Mouse (Mus musculus): ENCODE measurements at regions not wholly inside any gene's neighbourhood (a gene's known extent, or its start where the extent isn't known, plus 50 kb on each side); places are given as distances from the start of the nearest gene placed in this dataset.

DNA sequence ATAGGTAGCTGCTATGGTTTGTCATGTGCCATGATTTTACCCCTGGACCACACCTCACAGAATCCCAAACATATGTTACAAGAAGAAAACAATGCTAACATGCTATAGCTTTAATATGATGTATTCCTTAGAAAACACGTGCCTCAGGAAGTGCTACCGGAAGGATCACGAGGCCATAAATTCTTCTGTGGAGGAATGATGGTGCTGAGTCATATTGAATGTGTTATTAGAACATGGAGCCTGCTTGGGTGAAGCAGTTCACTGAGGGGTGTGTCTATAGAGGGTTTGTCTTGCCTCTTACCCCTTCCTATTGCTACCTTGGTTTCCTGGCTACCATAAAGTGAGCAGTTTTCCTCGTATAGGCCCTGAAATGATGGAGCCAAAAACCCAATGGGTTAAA is 104.1 kb upstream of the Tsc22d2 start:
- no peak for DNase-seq (ENCODE audit: low read depth, low spot score)

DNA sequence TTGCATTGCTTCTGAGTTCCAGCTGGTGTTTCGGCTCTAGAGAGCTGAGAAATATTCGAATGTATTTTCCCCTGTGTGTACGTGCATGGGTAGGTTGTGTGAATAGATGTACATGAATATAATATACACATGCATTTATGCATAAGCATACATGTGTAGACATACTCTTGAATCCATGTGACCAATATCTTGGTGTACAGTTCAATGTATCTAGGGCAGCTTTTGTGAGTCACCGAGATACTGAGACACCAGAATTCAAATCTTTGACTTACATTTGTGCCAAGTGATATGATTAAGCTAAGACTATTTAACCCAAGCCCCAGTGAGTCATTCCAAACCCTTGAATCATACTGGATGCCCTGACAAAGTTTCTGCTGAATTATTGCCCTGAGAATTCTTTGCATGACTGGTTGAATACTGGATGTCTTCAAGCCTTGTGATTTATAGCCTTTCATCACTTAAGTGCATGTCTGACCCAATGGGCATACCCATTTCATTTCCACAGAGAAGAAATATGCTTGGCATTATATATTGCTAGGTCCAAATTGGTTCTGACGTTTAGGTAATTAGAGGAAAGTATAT is 103.3 kb upstream of the Tsc22d2 start:
- DNase-seq (ENCODE audit: low read depth, low spot score): no peak

DNA sequence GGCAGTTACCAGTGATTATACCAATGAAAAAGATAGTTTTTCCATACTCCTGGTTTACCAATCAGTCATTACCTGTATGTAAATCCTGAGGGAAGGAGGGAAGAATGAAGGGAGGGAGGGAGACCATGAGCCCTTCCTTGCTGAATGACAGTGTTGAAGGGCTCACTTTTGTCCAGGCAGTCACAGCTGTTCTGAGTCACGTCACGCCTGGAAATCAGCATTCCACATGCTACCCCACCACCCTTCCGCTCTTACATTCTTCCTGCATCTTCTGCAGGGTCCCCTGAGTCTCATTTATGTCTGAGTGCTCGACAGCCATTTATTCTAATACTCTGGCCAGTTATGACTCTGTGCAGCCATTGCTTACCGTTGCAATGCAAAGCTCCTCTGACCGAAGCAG is 101.9 kb upstream of the Tsc22d2 start:
- no peak for DNase-seq (ENCODE audit: low read depth, low spot score)

DNA sequence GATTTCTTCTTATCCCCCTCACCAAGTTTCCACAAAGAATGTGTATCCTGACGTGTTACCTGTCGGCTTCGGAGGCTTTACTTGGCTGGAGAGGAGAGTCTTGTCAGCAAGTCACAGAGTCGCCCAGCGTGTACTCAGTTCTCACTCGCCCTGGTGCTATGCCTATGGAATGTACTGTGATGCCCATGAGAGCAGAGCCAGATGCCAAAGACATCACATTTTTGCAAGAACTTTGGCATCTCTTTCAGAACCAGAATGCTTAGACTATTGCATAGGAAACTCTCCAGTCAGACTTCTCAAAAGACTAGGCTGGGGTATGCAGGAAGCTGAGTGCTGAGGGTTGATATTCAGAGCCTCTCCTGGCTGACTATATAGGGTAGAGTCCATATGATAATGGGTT is 99.3 kb upstream of the Tsc22d2 start:
- DNase-seq (ENCODE audit: low read depth, low spot score): no peak

DNA sequence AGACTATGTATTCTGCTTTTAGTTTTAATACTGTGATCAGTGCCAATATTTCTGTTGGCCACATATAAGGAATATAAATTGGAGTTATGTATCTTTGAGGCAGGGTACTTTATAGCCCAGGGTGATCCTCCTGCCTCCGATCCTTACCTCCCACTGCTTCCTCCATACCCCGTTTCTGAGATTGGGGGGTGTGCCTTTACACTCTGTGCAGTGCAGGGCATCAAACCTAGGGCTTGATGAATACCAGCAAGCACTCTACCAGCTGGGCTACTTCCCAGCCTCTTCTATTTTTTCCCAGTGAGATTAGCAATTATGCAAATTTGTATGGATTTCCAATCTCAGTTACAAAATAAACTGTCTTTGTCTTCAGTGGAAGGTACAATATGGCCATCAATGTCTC is 97.3 kb upstream of the Tsc22d2 start:
- no peak for DNase-seq (ENCODE audit: low read depth, low spot score)

DNA sequence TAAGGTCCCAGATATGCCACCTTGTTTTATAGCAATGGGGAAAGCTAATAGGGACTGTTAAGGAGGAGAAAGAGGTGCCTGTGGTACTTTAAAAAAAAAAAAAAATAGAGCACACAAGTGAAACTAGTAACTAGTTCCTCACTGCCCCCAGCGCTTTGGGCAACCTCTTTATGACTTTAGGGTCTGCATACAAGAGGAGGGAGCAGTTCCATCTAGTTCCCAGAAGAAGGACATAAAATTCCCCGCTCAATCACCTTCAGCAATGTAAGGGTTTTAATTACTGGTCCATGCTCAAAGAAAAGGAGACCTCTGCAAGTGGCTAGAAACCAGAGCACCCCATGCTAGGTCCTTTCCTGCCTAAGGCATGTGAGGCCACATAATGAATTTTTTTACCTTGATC is 95.8 kb upstream of the Tsc22d2 start:
- DNase-seq (ENCODE audit: low read depth, low spot score): peak; percentile 44

DNA sequence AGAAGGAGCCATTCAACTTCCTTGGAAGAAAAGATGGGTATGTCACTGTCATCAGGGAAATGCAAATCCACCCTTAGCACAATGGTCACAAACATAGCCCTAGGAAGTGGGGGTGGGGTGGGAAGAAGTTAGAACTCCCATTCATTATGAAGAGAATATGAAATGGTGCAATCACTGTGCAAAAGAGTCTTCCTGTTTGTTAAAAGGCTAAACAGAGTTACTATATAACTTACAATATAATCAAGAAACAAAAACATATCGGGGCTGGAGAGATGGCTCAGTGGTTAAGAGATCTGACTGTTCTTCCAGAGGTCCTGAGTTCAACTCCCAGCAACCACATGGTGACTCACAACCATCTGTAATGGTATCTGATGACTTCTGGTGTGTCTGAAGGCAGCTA is 95.1 kb upstream of the Tsc22d2 start:
- DNase-seq (ENCODE audit: low read depth, low spot score): no peak

DNA sequence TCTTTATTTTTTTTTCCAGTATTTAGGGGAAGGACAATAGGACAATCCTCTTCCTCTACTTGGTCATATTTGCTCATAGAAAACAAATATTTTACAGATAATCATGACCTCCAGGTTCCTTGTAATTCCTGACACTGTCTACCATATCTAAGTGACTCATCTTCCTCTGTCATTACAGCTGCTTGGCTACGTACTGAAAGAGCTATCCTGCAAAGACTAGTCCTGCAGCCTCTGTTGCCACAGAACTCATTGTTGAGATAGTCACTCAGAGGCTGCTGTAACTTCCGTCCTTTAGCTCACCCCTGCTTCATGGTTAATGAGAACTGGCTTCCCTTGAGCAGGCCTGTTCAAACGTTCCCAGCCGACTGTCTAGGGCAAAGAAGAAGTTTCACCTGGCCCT is 93.7 kb upstream of the Tsc22d2 start:
- no peak for DNase-seq (ENCODE audit: low read depth, low spot score)

DNA sequence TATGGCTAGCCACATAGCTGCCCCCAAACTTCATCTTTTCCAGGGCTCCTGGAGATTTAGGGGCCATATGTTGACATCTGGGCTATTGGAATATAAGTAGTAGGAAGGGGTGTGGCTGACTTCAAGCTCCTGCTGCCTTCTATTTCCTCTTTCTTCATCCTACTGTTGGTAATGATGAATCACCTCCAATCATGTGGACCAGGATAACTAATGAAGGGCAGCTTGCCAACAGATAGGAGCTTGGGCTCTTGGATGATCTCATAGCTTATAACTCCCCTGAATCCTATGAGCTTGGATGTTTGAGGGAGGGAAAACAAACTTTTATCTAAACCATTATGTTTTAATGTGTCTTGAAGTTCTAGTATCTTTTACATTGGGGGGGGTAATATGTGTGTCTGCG is 92.2 kb upstream of the Tsc22d2 start:
- DNase-seq (ENCODE audit: low read depth, low spot score): no peak

DNA sequence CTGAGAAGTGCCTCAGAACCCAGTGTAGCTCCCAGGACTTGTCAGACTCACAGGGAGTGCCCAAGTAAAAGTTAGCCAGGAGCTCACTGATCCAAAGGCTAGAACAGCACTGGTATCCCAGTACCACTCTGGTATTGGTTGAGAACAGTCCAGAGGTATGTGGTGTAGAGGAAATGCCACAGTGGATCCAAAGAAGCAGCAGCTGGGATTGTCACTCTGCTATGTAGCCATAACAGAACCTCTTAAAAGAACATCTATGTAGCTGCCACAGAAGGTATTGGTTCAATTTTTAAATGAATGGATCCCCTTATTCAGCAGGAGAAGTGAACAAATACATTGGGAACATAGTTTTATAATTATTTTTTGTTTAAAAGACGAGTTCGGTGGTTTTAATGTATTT is 86.8 kb upstream of the Tsc22d2 start:
- no peak for DNase-seq (ENCODE audit: low read depth, low spot score)

DNA sequence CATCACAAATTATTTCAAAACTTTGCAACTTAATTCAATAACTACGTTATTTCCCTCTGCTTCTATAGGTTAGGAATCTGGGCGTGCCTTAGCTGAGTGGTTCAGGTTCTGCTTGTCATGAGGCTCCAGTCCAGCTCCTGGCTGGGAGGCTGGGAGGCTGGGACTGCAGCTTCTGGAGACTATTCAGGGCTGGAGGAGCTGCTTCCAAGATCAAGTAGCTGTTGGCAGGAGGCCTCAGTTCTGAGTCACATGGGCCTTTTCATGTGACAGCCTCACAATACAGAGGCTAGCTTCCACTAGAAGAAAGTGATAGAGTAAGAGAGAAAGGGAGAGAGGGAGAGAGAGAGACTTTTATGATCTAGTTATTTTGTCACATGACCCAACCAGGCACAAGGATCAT is 84.3 kb upstream of the Tsc22d2 start:
- no peak for DNase-seq (ENCODE audit: low read depth, low spot score)

DNA sequence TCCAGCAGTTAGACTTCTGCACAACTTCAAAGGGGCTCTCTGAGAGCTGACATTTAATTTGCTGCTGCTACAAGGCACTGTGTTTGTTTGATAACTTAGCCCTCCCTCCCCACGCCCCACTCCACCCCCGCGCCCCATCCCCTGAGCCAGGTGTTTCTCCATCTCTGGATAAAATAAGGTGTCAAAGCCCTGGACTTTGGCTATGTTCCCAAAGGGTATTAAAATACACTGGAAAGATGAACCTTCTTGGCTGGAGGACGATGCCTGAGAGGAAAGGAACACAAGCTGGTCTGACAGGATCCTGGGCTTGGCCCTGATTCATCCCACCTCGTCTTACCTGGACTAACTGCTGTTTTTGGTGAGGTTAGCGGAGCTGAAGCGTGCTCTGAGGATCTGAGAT is 80.5 kb upstream of the Tsc22d2 start:
- no peak for DNase-seq (ENCODE audit: low read depth, low spot score)

DNA sequence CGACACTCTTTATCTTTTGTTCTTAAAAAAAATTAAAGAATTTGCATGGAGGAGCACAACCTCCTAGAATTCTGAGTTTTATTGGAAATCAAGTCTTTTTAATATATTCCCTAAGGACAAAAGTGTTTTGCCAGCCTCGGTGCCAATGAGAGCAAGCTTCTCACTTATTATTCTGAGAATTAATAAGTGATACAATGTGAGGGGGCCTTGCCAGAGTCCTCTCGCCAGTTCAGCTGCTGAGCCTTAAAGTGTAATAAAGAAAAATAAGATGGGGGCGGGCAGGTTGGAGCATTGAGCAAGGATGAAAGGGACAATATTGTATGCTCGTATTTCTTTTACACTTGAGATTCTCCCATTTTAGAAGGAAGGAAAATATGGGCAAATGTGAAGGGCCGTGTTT is 79.2 kb upstream of the Tsc22d2 start:
- no peak for DNase-seq (ENCODE audit: low read depth, low spot score)

DNA sequence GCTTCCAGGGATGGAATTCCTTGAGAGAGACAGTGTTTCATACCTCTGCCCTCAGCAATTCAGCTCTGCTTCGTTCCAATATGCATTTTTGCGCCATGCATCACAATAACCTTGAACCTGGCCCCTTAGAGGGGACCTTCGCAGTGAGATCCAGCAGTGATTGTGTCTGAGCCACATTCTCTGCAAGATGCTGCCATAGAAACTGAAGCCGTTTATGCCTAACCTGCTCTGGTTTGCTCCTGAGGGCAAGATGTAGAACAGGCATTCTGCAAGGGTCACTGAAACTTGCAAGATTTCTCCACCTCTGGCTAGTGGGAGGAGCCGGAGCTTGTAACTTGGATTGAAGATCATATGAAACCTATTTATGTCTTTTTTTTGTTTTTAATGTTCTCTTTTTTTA is 78.4 kb upstream of the Tsc22d2 start:
- no peak for DNase-seq (ENCODE audit: low read depth, low spot score)

DNA sequence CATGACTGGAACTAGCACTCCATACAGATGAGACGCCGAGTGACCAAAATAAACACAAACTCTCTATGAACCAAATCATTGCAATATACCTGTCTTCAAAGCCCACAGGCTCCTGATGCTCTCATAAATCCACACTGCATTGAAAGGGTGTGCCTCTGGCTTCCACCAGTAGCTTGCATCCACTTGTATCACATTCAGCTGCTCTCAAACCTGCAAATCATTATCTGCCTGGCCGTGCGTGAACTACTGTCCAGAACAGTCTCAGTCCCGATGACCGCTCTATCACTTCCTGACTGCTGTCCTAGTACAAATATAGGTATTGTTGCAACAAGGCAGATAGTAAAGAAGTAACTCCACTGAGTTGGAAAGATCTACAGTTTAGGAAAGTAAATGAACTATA is 77.9 kb upstream of the Tsc22d2 start:
- no peak for DNase-seq (ENCODE audit: low read depth, low spot score)

DNA sequence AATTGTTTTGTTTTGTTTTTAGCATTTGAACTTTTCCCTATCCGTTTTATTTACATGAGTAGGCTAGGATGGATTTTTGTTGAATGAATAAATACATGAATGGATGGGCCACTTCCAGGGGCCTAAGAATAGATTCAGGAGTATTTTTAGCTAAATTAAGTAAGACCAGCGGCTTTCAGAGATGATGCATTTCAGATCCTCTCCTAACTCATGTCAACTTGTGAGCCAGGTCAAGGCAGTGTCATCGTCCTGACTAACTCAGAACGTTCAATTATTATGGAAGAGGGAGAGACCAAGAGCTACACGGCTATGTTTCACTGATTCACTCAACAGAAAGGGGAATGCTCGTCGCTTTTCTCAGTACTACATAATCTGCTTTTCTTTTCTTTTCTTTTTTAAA is 75.5 kb upstream of the Tsc22d2 start:
- DNase-seq (ENCODE audit: low read depth, low spot score): no peak

DNA sequence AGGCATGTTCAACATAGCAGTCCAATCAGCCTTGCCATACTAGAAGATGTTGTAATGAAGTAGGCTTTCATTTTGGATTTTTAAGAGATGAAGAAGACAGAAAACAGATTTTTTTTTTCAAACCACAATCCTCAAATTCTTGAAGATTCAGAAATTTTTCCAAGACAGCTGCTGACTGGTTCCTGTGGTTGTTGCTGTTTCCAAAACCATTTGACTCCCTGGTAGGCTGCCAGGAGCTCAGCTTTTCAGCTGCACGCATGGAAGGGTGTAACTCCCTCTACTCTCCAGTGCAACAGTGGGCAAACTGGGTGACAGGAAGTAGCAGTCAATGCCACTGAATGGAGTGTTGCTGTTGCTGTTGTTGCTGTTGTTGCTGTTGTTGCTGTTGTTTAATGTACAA is 72.4 kb upstream of the Tsc22d2 start:
- DNase-seq (ENCODE audit: low read depth, low spot score): no peak

DNA sequence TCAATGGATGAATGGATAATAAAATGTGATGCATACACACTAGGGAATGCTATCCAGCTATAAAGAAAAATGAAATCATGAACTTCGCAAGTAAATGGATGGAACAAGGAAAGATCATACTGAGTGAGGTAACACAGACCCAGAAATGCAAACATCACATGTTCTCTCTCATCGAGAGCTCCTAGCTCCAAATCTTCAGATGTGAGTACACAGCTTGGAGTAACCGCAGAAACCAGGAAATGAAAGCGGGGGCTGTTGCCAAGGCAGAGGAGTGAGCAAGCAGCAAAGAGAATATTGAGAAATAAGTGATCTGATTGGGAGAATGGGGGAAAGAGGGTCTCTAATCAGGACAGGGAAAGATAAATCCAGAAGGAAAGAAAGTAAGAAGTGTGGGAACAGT is 52.0 kb upstream of the Tsc22d2 start:
- no peak for DNase-seq (ENCODE audit: low read depth, low spot score)

DNA sequence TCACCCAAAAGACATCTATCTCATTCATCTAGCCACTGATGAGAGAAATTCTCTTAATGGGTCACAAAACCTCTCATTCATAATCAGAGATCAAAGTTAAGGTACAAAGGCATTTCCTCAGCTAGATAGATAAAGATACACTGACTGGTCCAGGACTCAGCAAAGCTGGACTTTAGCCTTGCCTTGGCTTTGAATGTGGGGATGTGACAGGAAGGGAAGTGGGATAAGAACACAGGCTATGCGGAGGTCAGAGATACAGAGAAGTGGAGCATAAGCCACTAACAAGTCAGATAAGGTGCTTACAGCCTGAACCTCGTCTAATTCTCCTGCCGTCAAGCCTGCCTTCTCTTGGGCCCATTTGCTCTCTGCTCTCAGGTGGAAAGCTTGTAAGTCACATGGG is 50.0 kb upstream of the Tsc22d2 start:
- DNase-seq (ENCODE audit: low read depth, low spot score): no peak

All from forelimb bud, embryonic 11.5 days (tissue).